Mouse (Mus musculus) bone marrow, adult 2 months (tissue): ENCODE results near the gene Taok3. TPM values are rescaled to one million over a fixed set of nuclear protein-coding genes. Genes with fewer than 3 reads are reported as not detected.

Experiments used
- H3K27ac ChIP-seq: fragments of 200-500 bp; 2 replicates; pipeline ENCODE4 v1.5.1; 2012; ENCODE audit warnings: low read depth, mild to moderate bottlenecking, control low read depth, inconsistent platforms, low read length; ENCODE audit not compliant: control insufficient read depth, poor library complexity, insufficient read depth
- H3K4me1 ChIP-seq: fragments of 200-500 bp; 2 replicates; pipeline ENCODE4 v1.6.1; 2011; ENCODE audit warnings: low read length; ENCODE audit not compliant: control insufficient read depth, insufficient read depth
- H3K4me3 ChIP-seq: fragments of 200-500 bp; replicated peaks from 2 replicates; pipeline ENCODE3; 2011; ENCODE audit warnings: mild to moderate bottlenecking, low read depth, low read length, control low read depth; ENCODE audit not compliant: control insufficient read depth
- CTCF ChIP-seq: fragments of 200-500 bp; IDR thresholded peaks from 2 replicates; pipeline ENCODE4 v1.5.1; 2011; ENCODE audit warnings: low read length, control low read depth; ENCODE audit not compliant: control insufficient read depth, insufficient read depth
- POLR2A ChIP-seq: fragments of 200-500 bp; IDR thresholded peaks from 2 replicates; pipeline ENCODE4 v1.6.1; 2011; ENCODE audit warnings: low read depth, mild to moderate bottlenecking, control low read depth, low read length, borderline replicate concordance; ENCODE audit not compliant: control insufficient read depth
- WGBS: fragments of 180-500 bp; shearing (Covaris S2); methylation state at CpG from one replicate; pipeline ENCODE4 v1.1.7; 2018; 5-methylcytosine and 5-hydroxymethylcytosine counted together
- polyA plus RNA-seq: library from polyadenylated mRNA; stranded (reverse); fragments of >200 nt; gene quantifications from 2 replicates; pipeline ENCODE4 v1.2.4, GENCODE M21; 2011; ENCODE audit warnings: low replicate concordance; ENCODE audit not compliant: missing spikeins, insufficient read depth, insufficient read length

Taok3 gene
- polyA plus RNA-seq, 1 experiment = 47.6 TPM

DNA sequence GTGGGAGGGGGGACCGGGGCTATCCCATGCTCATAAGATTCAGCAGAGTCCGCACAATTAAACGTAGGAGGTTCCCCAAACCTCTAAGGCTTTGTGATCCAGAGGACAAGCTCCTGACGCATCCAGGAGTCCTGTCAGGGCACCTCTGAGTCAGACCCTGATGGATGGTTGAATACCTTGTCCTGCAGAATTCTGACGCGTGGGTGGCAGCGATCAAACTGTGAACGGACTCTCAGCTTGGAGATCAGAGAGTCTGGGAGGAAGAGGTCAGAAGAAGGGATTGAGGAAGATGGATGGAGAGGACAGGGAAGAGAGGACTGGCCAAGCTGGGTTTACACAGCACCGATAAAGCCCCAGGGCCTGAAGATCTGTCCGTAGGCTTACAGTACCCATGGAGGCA lies 194.0 kb downstream of the Taok3 start:
- Histone ChIP-seq H3K4me1 (no peaks in the 10 kb centered on the region), H3K27ac (no peak overlapping the region), H3K4me3 (no peak overlapping the region)
- WGBS = 52% methylated on average over 10 of the region's 10 CpGs
- no peak for TF ChIP-seq CTCF
- no peak for TF ChIP-seq POLR2A

DNA sequence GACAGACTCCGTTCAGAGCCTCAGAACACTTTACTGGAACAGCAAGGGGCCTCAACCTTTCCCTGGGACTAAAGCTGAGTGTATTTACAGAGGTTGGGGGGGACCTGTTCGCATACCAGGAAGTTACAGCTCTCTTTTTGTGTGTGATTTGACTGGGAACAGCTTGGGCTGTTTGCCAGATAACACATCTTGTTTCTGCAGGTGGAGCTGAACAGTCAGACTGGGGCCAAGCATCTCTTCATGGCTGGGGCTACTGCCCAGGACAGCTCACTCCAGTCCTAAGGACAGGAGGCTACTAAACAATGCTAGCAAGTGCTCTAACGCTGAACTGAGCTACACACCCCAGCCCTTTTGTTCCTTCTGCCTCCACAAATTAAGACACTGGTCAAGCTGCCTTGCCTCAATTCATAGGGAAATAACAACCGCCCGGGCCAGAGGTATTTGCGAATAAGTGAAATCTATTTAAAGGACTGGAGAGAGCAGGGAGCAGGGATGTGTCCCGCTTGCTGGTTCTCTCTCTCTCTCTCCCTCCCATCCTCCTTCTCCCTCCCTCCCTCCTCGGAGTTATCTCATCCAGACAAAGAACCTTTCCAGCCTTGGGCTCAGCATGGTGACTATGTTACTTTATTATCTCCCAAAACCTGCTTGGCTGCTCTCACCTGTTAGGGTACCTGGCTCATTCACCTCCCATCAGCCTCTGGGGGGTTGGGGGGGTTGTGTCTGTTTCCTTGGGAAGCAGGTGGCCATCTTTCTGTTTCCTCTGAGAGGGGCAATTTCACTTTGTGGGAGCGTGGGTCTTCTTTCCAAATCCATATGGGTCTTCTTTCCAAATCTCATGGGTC lies 194.9 kb downstream of the Taok3 start:
- H3K4me3 ChIP-seq = no peak overlapping the region
- no peaks in the 10 kb centered on the region for H3K4me1 ChIP-seq
- TF ChIP-seq POLR2A (no peak), CTCF (no peak)
- 56% methylated on average over 9 of the region's 9 CpGs for WGBS
- no peak overlapping the region for H3K27ac ChIP-seq

DNA sequence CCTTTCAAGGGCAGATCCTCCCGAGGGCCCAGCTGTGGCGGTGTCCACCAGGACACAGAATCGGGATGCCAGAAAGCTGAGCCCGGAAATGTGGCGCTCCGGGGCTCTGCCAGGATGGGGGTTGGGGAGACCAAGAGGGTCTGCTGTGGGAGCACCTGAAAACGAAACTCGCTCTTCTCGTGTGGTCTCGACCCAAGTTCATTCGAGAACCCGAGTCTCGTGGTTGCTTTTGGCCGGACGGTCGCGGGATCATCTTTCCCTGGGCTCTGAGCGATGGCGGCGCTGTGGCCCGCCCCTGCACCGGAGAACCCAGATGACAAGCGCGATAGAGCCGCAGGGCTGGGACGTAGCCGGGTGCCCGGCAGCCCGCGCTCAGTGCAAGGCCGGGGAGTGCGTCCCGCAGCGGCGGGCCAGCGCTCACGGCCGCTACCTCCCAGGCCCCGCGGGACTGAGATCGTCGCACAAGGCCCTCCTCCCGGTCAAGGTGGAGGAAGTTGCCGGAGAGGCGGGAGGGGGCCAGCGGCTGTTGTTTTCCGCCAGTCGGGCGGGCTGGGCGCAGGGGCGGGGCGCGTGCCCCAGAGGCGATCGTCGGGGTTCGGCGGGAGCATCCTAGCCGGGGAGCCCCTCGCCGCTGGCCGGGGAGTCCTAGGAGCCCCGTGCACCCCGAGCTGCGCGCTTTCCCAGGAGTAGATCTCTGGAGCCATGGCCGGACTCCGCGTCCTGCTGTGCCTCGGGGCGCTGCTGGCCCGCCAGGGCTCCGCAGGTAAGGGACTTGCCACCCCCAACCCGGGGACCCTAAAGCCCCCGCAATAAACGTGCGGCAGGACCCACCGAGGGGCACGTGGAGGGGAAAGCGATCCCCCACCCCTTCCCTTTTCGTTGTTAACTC lies 199.1 kb downstream of the Taok3 start, which contains the start of gene Vsig10:
TSS of gene Vsig10 (plus strand) at position 343 of the 889 bp plus-strand sequence.
- H3K4me1 ChIP-seq = no peaks in the 10 kb centered on the region
- WGBS = under 1% methylated on average over 81 of the region's 81 CpGs
- no peak for TF ChIP-seq CTCF
- peak; percentile 50; the same call in 1 of the 2 replicates for TF ChIP-seq POLR2A
- H3K4me3 ChIP-seq = peak within 1 kb of the TSS; percentile 68
- H3K27ac ChIP-seq = peak within 1 kb of the TSS; percentile 55

DNA sequence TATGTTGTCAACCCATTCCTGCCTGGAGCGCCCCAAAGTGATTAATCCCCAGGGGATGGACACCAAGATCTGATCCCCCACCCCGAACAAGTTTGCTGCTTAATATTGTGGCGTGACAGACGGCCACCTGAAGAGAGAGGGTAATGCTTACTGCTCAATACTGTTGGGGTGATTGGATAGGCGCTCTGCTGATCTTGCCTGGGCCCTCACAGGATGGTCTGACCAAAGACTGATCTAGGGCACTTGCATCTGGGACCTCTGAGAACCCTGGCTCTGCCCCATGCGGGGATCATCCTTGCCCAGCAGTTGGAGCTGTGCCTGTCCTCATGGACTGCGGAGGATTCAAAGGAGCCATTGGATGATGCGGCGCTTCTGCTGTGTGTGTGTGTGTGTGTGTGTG lies 203.8 kb downstream of the Taok3 start:
- Histone ChIP-seq H3K4me3 (no peak overlapping the region), H3K27ac (no peak overlapping the region), H3K4me1 (no peaks in the 10 kb centered on the region)
- WGBS = 86% methylated on average over 9 of the region's 9 CpGs
- no peak for TF ChIP-seq POLR2A
- TF ChIP-seq CTCF = no peak

Other genes starting within 250 kb of the Taok3 start
- 40.4 and 57.7 TPM in 2 replicates for gene Suds3, start 4.0 kb upstream of the Taok3 start, polyA plus RNA-seq
- gene Pebp1, start 167.5 kb downstream of the Taok3 start, polyA plus RNA-seq = 48.4 and 61.4 TPM in 2 replicates
- 2.1 and 5.3 TPM in 2 replicates for gene Vsig10, start 199.0 kb downstream of the Taok3 start, polyA plus RNA-seq
- 10.0 and 23.5 TPM in 2 replicates for gene Wsb2, start 237.2 kb downstream of the Taok3 start, polyA plus RNA-seq